Mouse (Mus musculus): ENCODE measurements around the gene Tchhl1. TPM values are rescaled to one million over a fixed set of nuclear protein-coding genes. Genes with fewer than 3 reads are reported as not detected.
"Not testable (repeated sequence)": the region's sequence is repeated elsewhere in the genome, so short reads cannot be mapped to it uniquely, and the experiment has no call there.

Gene Tchhl1
- polyA plus RNA-seq, 1 experiment = not detected

GRCm38 (mm10) chr3:93492176-93492575 lies 23.6 kb downstream of the Tchhl1 start:
- Histone ChIP-seq H3K27ac (ENCODE audit: control insufficient read depth, insufficient read depth, low read depth, low read length, poor library complexity) (no peak overlapping the region), H3K4me3 (replicated peaks; ENCODE audit: control insufficient read depth, low read depth, low read length) (no peak overlapping the region), H3K4me1 (ENCODE audit: control insufficient read depth, insufficient read depth, low read length) (no peaks in the 10 kb centered on the region)
- TF ChIP-seq POLR2A (IDR thresholded peaks at IDR 0.05; ENCODE audit: borderline replicate concordance, control insufficient read depth, low read depth, low read length) (no peak), CTCF (IDR thresholded peaks at IDR 0.05; ENCODE audit: control insufficient read depth, insufficient read depth, low read length) (no peak)
- WGBS = 65% methylated on average over 3 of the region's 3 CpGs

- TF ChIP-seq POLR2A (IDR thresholded peaks at IDR 0.05; ENCODE audit: borderline replicate concordance, control insufficient read depth, low read depth, low read length) (no peak), CTCF (IDR thresholded peaks at IDR 0.05; ENCODE audit: control insufficient read depth, insufficient read depth, low read length) (peak; percentile 50)
- Histone ChIP-seq H3K4me3 (replicated peaks; ENCODE audit: control insufficient read depth, low read depth, low read length) (no peak overlapping the region), H3K4me1 (ENCODE audit: control insufficient read depth, insufficient read depth, low read length) (no peaks in the 10 kb centered on the region), H3K27ac (ENCODE audit: control insufficient read depth, insufficient read depth, low read depth, low read length, poor library complexity) (no peak overlapping the region)
- 7% methylated on average over 4 of the region's 4 CpGs for WGBS
These were observed 25.4 kb downstream of the Tchhl1 start for GRCm38 (mm10) chr3:93493992-93494391.

- H3K4me1 ChIP-seq (ENCODE audit: control insufficient read depth, insufficient read depth, low read length); H3K4me3 ChIP-seq (replicated peaks; ENCODE audit: control insufficient read depth, low read depth, low read length); H3K27ac ChIP-seq (ENCODE audit: control insufficient read depth, insufficient read depth, low read depth, low read length, poor library complexity): not testable (repeated sequence)
- 37% methylated on average over 5 of the region's 5 CpGs for WGBS
These were observed 26.2 kb downstream of the Tchhl1 start for GRCm38 (mm10) chr3:93494774-93495173.

- TF ChIP-seq CTCF (IDR thresholded peaks at IDR 0.05; ENCODE audit: control insufficient read depth, insufficient read depth, low read length) = no peak
- no peak for TF ChIP-seq POLR2A (IDR thresholded peaks at IDR 0.05; ENCODE audit: borderline replicate concordance, control insufficient read depth, low read depth, low read length)
- Histone ChIP-seq H3K27ac (ENCODE audit: control insufficient read depth, insufficient read depth, low read depth, low read length, poor library complexity) (no peak overlapping the region), H3K4me3 (replicated peaks; ENCODE audit: control insufficient read depth, low read depth, low read length) (no peak overlapping the region), H3K4me1 (ENCODE audit: control insufficient read depth, insufficient read depth, low read length) (no peaks in the 10 kb centered on the region)
- WGBS = 74% methylated on average over 3 of the region's 3 CpGs
These were observed 28.6 kb downstream of the Tchhl1 start for GRCm38 (mm10) chr3:93497131-93497530.

- TF ChIP-seq CTCF (IDR thresholded peaks at IDR 0.05; ENCODE audit: control insufficient read depth, insufficient read depth, low read length) (no peak), POLR2A (IDR thresholded peaks at IDR 0.05; ENCODE audit: borderline replicate concordance, control insufficient read depth, low read depth, low read length) (no peak)
- H3K27ac ChIP-seq (ENCODE audit: control insufficient read depth, insufficient read depth, low read depth, low read length, poor library complexity) = no peak overlapping the region
These were observed 30.6 kb downstream of the Tchhl1 start for GRCm38 (mm10) chr3:93499129-93499528.

GRCm38 (mm10) chr3:93504536-93505189 lies 36.1 kb downstream of the Tchhl1 start:
- no peak for TF ChIP-seq CTCF (IDR thresholded peaks at IDR 0.05; ENCODE audit: control insufficient read depth, insufficient read depth, low read length)
- TF ChIP-seq POLR2A (IDR thresholded peaks at IDR 0.05; ENCODE audit: borderline replicate concordance, control insufficient read depth, low read depth, low read length) = no peak
- WGBS = 72% methylated on average over 7 of the region's 7 CpGs
- Histone ChIP-seq H3K4me1 (ENCODE audit: control insufficient read depth, insufficient read depth, low read length) (no peaks in the 10 kb centered on the region; the same call in 1 of the 2 replicates), H3K27ac (ENCODE audit: control insufficient read depth, insufficient read depth, low read depth, low read length, poor library complexity) (no peak overlapping the region; the same call in 1 of the 2 replicates), H3K4me3 (replicated peaks; ENCODE audit: control insufficient read depth, low read depth, low read length) (no peak overlapping the region)

More at GRCm38 (mm10) chr3:93499129-93499528, 30.6 kb downstream of the Tchhl1 start:
- Histone ChIP-seq H3K4me1 (ENCODE audit: control insufficient read depth, insufficient read depth, low read length) (no peaks in the 10 kb centered on the region), H3K4me3 (replicated peaks; ENCODE audit: control insufficient read depth, low read depth, low read length) (no peak overlapping the region)

GRCm38 (mm10) chr3:93505960-93506863 lies 37.7 kb downstream of the Tchhl1 start:
- Histone ChIP-seq H3K4me1 (ENCODE audit: control insufficient read depth, insufficient read depth, low read length) (no peaks in the 10 kb centered on the region; the same call in 1 of the 2 replicates), H3K4me3 (replicated peaks; ENCODE audit: control insufficient read depth, low read depth, low read length) (peak overlapping the region; percentile 44), H3K27ac (ENCODE audit: control insufficient read depth, insufficient read depth, low read depth, low read length, poor library complexity) (peak overlapping the region; percentile 77)
- 13% methylated on average over 30 of the region's 30 CpGs for WGBS
- TF ChIP-seq POLR2A (IDR thresholded peaks at IDR 0.05; ENCODE audit: borderline replicate concordance, control insufficient read depth, low read depth, low read length) (no peak; the same call in 1 of the 2 replicates), CTCF (IDR thresholded peaks at IDR 0.05; ENCODE audit: control insufficient read depth, insufficient read depth, low read length) (no peak)

GRCm38 (mm10) chr3:93506881-93507325 lies 38.3 kb downstream of the Tchhl1 start:
- Histone ChIP-seq H3K4me3 (replicated peaks; ENCODE audit: control insufficient read depth, low read depth, low read length) (no peak overlapping the region), H3K4me1 (ENCODE audit: control insufficient read depth, insufficient read depth, low read length) (peaks cover 1% of the 10 kb centered on the region; the same call in 1 of the 2 replicates), H3K27ac (ENCODE audit: control insufficient read depth, insufficient read depth, low read depth, low read length, poor library complexity) (peak overlapping the region; percentile 77)
- TF ChIP-seq CTCF (IDR thresholded peaks at IDR 0.05; ENCODE audit: control insufficient read depth, insufficient read depth, low read length) (no peak), POLR2A (IDR thresholded peaks at IDR 0.05; ENCODE audit: borderline replicate concordance, control insufficient read depth, low read depth, low read length) (no peak)
- WGBS = 49% methylated on average over 5 of the region's 5 CpGs
